Mouse (Mus musculus): ENCODE data around the gene Prkcq.
"Not testable (repeated sequence)": the region's sequence is repeated elsewhere in the genome, so short reads cannot be mapped to it uniquely, and the experiment has no call there.

Gene Prkcq

GRCm38 (mm10) chr2:11288531-11288846 is 116.6 kb downstream of the Prkcq start:
- in situ Hi-C loops (cut with MboI, MseI), result no loop called here

DNA sequence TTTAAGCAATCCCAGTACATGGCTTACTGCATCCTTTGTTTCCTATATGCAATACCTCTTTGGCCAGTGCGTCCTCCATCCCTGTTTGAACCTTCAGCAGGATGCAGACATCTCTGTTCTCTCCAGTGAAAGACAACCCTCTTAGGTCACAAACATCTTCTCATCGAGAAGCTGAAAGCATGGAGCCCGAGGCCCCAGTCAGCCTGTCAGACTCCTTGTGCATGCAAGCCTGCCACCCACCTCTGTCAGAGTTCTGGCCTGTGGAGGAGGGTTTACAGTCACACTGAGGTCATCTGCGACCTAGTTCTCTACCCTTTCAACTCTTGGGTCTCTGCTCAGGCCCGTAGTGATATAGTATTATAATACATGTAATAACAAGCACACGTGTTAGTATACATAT is 119.0 kb downstream of the Prkcq start:
- in situ Hi-C loops (cut with MboI, MseI), result loop anchor here (10.0 kb wide), 1 partner anchor 1706 kb away; no protein-coding TSS in a partner anchor

DNA sequence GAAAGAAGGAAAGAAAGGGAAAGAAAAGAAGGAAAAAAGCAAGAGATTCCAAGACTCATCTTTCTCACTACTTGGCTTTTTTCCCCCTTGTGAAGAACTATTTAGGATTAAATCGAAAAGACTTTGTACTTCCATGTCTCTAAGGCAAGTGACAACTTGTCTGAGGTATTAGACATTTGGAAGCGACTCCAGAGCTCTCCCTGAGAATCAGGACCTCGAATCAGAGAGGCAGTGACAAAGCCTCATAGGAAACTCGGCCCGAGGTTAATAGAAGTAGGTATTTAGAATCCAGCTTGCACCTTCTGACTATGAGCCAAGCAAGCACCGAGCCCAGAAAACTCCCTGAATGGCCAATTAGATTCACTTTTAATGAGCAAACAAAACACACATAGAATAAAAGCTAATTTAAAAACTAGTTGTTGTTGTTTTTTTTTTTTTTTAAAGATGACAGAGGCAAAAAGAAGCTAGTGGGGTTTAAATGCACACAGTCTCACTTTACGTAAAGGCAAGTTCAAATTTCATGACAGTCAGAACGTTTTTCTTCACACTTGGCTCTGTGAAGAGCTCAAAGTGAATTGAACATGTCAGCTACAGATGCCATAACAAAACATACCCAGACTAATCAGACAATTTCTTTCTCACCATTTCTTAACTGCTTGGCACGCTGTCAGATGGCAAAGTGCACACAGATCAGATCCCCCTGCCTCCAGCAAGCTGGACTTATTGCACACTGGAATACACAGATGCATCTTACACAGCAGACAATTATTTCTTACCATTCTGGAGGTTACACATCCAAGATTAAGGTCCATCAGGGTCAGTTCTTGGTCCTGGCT is 119.9 kb downstream of the Prkcq start:
- in situ Hi-C loops (cut with MboI, MseI), result loop anchor here (10.0 kb wide), 1 partner anchor 1707 kb away; no protein-coding TSS in a partner anchor

DNA sequence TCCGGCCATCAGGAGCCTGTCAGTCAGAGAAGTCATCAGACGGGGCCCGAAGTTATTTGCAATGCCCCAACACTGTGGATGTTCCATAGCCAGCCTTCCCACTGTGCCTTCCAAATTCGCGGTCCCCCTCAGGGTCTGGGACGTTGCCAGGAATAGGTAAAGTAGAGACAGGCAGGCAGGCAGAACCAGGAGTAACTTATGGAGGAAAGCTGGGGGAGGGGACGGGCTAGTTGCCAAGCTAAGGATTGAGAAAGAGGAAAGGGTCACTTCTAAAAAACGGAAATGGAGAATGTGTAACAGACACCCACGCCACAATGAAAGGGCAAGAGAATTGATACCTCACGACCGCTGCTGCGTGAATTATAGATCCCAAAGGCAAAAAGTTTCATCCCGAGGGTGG is 121.2 kb downstream of the Prkcq start:
- in situ Hi-C loops (cut with MboI, MseI), result loop anchor here (10.0 kb wide), 1 partner anchor 1708 kb away; no protein-coding TSS in a partner anchor

GRCm38 (mm10) chr2:11294643-11295191 is 122.8 kb downstream of the Prkcq start:
- in situ Hi-C loops (cut with MboI, MseI), result loop anchor here (10.0 kb wide), 1 partner anchor 1710 kb away; no protein-coding TSS in a partner anchor

GRCm38 (mm10) chr2:11298811-11299210 is 126.9 kb downstream of the Prkcq start:
- in situ Hi-C loops (cut with MboI, MseI), result loop anchor here (10.0 kb wide), 1 partner anchor 1714 kb away; no protein-coding TSS in a partner anchor

- in situ Hi-C loops (cut with MboI, MseI), result loop anchor here (10.0 kb wide), 1 partner anchor 1715 kb away; no protein-coding TSS in a partner anchor
Measured at GRCm38 (mm10) chr2:11299366-11299765, 127.5 kb downstream of the Prkcq start.

DNA sequence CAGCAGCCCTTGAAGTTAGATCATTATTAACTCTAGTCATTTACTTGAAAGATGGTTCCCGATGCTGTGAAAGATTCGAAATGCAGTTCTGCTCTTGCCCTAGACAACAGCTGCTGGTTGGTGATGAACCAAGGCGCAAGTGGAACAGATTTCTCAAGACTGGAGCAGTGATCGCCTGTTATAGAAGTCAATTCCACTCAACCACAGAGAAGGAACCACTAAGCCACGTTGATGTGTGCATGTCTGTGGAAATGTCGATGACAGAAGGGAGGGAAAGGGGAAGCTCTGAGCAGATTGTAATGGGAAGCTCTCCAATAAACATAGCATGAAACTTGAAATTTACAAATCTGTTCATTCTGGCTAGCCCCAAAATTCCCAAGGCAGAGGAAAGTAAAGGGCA is 128.5 kb downstream of the Prkcq start:
- in situ Hi-C loops (cut with MboI, MseI), result loop anchor here (10.0 to 25.0 kb wide), 2 partner anchors 426 to 513 kb away; no protein-coding TSS in a partner anchor

- in situ Hi-C loops (cut with MboI, MseI), result loop anchor here (25.0 kb wide), 1 partner anchor 533 kb away; no protein-coding TSS in a partner anchor
Measured at GRCm38 (mm10) chr2:11320241-11320640, 148.3 kb downstream of the Prkcq start.

- in situ Hi-C loops (cut with MboI, MseI), result loop anchor here (25.0 kb wide), 1 partner anchor 535 kb away; no protein-coding TSS in a partner anchor
Measured at GRCm38 (mm10) chr2:11322396-11322795, 150.5 kb downstream of the Prkcq start.

GRCm38 (mm10) chr2:11327280-11327679 is 155.4 kb downstream of the Prkcq start:
- in situ Hi-C loops (cut with MboI, MseI), result no loop called here

DNA sequence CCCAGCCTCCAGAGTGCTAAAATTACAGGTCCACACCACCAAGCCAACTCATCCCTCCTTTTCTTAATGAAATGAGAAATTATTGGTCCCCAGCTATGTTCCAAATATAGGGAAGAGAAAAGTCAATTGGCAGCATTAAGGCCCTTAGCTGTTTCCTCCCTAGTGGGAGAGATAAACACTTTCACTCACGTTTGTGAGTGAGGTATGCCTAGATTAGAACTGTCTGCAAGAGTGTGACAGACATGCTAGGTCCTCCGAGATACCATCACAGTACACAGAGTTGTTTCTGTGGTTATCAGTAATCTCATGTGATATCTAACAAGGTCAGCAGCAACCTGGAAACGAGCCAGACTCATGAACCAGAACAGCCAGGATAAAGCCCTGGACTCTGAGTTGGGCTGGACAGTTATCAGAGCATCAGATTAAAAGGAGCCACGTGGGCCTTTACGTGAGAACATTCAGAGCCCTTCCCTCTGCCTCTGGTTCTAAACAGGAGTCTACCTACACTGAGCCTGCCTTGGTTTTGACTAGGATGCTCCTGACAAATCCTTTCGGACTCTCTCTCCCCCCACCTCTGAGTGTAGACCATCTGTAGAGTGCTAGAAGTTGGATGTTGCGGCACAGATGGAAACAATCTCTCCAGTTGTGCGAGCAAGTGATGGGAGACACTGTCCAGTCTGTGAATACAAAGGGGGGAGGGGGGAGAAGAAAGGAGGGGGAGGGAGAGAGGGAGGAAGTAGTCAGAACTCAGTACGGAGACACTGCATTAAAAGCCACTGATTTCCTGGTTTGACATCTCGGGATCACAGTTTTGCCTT is 157.7 kb downstream of the Prkcq start:
- in situ Hi-C loops (cut with MboI, MseI), result loop anchor here (5.0 kb wide), 1 partner anchor 173 kb away; no protein-coding TSS in a partner anchor

GRCm38 (mm10) chr2:11331528-11332446 is 159.9 kb downstream of the Prkcq start:
- in situ Hi-C loops (cut with MboI, MseI), result loop anchor here (5.0 kb wide), 1 partner anchor 171 kb away; no protein-coding TSS in a partner anchor

DNA sequence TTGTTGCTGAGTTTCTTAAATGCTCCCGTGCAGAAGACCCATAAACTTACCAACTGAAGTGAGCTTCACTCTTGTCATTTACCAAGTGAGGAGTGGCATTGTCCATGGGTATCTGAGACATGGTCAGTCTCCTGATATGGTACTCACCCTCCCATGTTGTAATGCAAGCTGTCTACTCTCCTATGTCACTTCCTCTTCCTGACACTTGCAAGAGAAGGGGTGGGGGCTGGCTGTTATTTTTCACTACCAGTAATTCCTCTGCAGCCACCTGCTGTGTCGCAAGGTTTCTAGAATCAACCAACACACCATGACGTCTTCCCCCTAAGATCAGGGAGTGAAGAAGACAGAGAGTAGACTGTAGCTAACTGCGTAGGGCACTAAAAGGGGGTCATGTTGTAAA is 160.6 kb downstream of the Prkcq start:
- in situ Hi-C loops (cut with MboI, MseI), result loop anchor here (5.0 kb wide), 1 partner anchor 170 kb away; no protein-coding TSS in a partner anchor

GRCm38 (mm10) chr2:11333301-11334017 is 161.6 kb downstream of the Prkcq start:
- in situ Hi-C loops (cut with MboI, MseI), result loop anchor here (5.0 kb wide), 1 partner anchor 169 kb away; no protein-coding TSS in a partner anchor

- in situ Hi-C loops (cut with MboI, MseI), result no loop called here
Measured at GRCm38 (mm10) chr2:11336320-11336719, 164.4 kb downstream of the Prkcq start.

- in situ Hi-C loops (cut with MboI, MseI), result no loop called here
Measured at GRCm38 (mm10) chr2:11338931-11339839, 167.3 kb downstream of the Prkcq start.

GRCm38 (mm10) chr2:11344691-11345090 is 172.8 kb downstream of the Prkcq start:
- in situ Hi-C loops (cut with MboI, MseI), result no loop called here

DNA sequence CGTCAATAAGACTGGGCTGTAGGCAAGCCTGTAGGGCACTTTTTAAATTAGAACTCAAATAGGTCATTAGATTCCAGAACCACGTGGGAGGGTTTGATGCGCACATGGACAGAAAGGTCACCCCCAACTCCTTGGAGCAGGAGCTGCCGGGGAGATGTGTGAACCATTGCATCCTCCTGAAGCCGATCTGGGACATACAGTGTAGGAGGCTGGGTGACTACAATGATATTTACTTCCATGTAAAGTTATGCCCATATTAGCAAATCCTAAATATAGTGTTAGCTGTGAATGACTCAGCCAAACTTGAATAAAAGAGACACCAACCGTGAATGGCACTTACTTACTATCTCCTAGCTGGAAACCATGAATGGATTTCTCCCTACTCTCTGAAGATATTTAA is 174.5 kb downstream of the Prkcq start:
- in situ Hi-C loops (cut with MboI, MseI), result not testable (repeated sequence)
